Mouse (Mus musculus) left cerebral cortex, adult 18-20 months (tissue): Measurements from ENCODE around the gene Pigo. TPM values are rescaled to one million over a fixed set of nuclear protein-coding genes. Genes with fewer than 3 reads are reported as not detected.
"Not testable (repeated sequence)": the region's sequence is repeated elsewhere in the genome, so short reads cannot be mapped to it uniquely, and the experiment has no call there.

Experiments used
- DNase-seq, 2 experiments: peaks; one replicate each; pipeline ENCODE4 v3.0.0; 2021 to 2022; ENCODE audit warnings: low spot score in 2 of 2, mixed read lengths in 1 of 2
- total RNA-seq, 2 experiments: library from RNA; stranded (reverse); gene quantifications; 2 replicates each; pipeline ENCODE4 v1.2.3; 2021

The Pigo gene
- total RNA-seq, 2 experiments from 2014 or later = 24.1 to 25.4 TPM

DNA sequence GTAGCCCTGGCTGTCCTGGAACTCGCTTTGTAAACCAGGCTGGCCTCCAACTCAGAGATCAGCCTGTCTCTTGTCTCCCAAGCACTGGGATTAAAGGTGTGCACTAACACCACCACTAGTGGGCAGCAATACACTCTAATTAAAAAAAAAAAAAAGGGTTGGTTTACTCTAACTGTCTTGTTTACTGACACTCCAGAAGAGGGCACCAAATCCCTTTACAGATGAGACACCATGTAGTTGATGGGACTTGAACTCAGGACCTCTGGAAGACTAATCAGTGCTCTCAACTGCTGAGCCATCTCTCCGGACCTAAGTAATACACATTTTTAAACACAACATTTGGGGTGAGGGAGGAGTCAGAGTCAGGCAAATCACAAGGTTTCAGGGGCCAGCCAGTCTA is 19.9 kb downstream of the Pigo start:
- no peak for DNase-seq

- no peak for DNase-seq
Measured at GRCm38 (mm10) chr4:43004951-43005350, 20.7 kb downstream of the Pigo start.

DNA sequence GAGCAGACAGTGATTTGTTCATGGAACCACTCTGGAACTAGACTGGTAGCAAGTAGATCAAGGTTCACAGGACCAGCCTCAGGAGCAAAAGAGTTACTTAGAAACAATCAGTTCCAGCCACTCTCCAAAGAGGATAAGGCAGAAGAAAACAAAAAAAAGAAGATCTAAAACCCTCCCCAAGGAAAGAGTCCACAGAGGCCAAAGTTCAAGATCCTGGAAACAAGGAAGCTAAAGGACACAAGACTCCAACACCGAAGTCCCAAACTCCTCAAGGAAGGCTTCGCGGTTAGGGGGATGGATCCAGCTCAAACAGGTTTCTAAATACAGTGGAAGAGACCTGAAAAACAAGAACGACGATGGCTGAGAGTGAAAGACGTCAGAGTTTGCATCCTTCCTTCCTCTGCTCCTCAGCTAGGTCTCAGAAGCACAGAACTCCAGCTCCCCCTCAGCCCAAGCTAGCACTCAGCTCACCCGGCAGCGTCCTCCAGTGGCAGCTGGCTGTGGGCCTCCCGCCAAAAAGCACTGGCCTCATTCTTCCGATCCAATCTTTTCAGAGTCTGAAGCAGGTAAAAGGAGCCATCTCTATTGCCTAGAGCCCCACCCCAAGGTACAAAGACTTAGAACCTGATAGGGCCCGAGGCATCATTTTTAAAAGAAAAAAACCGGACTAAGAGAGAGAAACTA is 22.7 kb downstream of the Pigo start:
- DNase-seq = no peak

GRCm38 (mm10) chr4:43001272-43001671 is 24.3 kb downstream of the Pigo start:
- DNase-seq = no peak

- peak; percentile 98 to 99 for DNase-seq
Measured at GRCm38 (mm10) chr4:43000141-43000986, 25.3 kb downstream of the Pigo start, which contains the start of gene Vcp. Gene Vcp (minus strand): TSS chr4:43000507.

- DNase-seq = peak; percentile 54 to 69
Measured at GRCm38 (mm10) chr4:42999451-43000140, 26.0 kb downstream of the Pigo start.

GRCm38 (mm10) chr4:42998022-42998421 is 27.6 kb downstream of the Pigo start:
- DNase-seq = no peak

- no peak for DNase-seq
Measured at GRCm38 (mm10) chr4:42988296-42988695, 37.3 kb downstream of the Pigo start.

DNA sequence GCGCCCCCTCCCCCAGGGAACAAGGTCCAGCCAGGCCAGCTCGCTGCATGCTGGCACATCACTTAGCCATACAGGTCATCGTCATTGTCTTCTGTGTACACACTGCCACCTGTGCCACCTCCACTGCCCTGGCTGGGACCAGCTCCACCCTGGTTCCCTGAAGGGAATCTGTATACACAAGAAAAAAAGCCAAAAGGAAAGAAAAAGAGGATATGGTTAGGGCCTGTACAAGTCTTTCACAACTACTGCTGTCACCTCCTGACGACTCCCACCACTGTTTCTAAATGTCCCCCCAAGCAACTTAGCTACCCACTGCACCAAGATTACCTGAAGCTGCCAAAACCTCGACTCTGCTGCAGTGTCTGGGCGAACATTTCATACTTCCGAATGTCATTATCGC is 45.2 kb downstream of the Pigo start:
- DNase-seq = not testable (repeated sequence)

DNA sequence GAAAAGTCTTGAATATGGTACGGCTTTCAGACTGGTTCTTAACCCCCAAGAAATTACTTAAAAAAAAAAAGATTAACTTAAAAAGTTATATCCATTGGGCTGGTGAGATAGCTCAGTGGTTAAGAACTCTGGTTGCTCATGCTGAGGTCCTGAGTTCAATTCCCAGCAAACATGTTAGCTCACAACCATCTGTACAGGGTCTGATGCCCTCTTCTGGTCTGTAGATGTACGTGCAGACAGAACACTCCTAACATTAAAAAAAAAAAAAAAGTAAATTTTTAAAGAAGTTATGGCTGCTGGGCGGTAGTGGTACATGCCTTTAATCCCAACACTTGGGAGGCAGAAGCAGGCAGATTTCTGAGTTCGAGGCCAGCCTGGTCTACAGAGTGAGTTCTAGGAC is 47.6 kb downstream of the Pigo start:
- DNase-seq = no peak

- DNase-seq = no peak
Measured at GRCm38 (mm10) chr4:42973868-42974267, 51.8 kb downstream of the Pigo start.

DNA sequence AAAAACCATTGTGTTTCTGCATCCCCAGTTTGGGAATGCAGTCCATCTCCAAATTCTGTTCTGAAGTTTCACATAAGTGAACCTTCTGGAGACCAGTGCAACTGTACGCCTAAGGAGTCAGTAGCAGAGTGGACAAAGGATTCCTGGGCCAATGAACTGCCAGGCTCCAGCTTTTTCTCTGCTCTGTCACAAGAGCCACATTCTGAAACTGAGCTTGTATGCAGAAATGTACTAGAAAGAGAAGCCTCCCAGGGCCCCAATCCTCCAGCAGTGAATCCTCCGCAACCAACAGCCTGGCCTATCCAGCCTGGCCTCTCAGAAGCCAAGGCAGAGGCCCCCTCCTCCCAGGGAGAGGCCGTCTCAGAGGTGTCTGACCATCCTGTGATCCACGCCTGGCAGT is 52.7 kb downstream of the Pigo start:
- no peak for DNase-seq

DNA sequence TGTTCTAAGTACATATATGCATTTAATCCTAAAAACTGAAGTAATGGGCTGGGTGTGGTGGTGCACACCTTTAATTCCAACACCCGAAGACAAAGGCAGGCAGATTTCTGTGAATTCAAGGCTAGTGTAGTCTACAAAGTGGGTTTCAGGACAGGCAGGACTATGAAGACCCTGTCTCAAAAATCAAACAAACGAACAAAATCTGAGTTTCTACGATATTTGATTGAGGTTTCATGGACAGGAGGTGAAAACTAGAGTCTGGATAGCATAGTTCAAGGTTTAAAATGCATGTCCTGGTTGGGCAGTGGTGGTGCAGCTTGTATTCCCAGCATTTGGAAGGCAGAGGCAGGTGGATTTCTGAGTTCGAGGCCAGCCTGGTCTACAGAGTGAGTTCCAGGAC is 56.3 kb downstream of the Pigo start, which contains the start of gene 1700022I11Rik:
TSS of gene 1700022I11Rik (plus strand) at position 301 of the 400 bp plus-strand sequence.
- no peak for DNase-seq

Other genes with a start within 250 kb of the Pigo start
- under 1 TPM; 0.12 to 0.19 TPM for gene Fam205a1, start 171.9 kb downstream of the Pigo start, total RNA-seq
- gene Gm12394, start 169.0 kb downstream of the Pigo start, total RNA-seq = 1 to 10 TPM; 1.9 to 2.2 TPM
- 1 to 10 TPM in 1 of 2 experiments, under 1 TPM in 1; 0.44 to 1.4 TPM for gene Fam205c, start 151.6 kb downstream of the Pigo start, total RNA-seq
- gene Phf24, start 109.2 kb downstream of the Pigo start, total RNA-seq = 100 to 1,000 TPM; 366 to 369 TPM
- gene Dnajb5, start 76.0 kb downstream of the Pigo start, total RNA-seq = 100 to 1,000 TPM; 262 to 268 TPM
- gene 1700022I11Rik, start 56.2 kb downstream of the Pigo start, total RNA-seq = not detected
- gene Vcp, start 25.3 kb downstream of the Pigo start, total RNA-seq = 100 to 1,000 TPM; 180 to 185 TPM
- gene Fancg, start 15.3 kb downstream of the Pigo start, total RNA-seq = 10 to 100 TPM; 10.3 to 11.6 TPM
- 100 to 1,000 TPM; 104 to 113 TPM for gene Stoml2, start 5.9 kb upstream of the Pigo start, total RNA-seq
- gene Fam214b, start 20.4 kb upstream of the Pigo start, total RNA-seq = 10 to 100 TPM; 33.0 to 34.3 TPM
- 10 to 100 TPM; 52.3 to 58.3 TPM for gene Unc13b, start 33.1 kb upstream of the Pigo start, total RNA-seq
- under 1 TPM; 0.19 to 0.44 TPM for gene Atp8b5, start 241.3 kb upstream of the Pigo start, total RNA-seq